Mouse (Mus musculus): ENCODE data around the gene Pomp. TPM values are rescaled to one million over a fixed set of nuclear protein-coding genes. Genes with fewer than 3 reads are reported as not detected.

The Pomp gene
- polyA plus RNA-seq, 1 experiment from 2014 or later: 172 TPM

GRCm38 (mm10) chr5:147907144-147907543 is 46.9 kb downstream of the Pomp start:
- Histone ChIP-seq H3K9me3 (replicated peaks; ENCODE audit: control insufficient read depth, low read length) (no peaks in the 10 kb centered on the region), H3K27ac (ENCODE audit: low read length) (no peak overlapping the region), H3K27me3 (ENCODE audit: control insufficient read depth, insufficient read depth, low read depth, low read length) (no peaks in the 10 kb centered on the region)

GRCm38 (mm10) chr5:147907851-147908250 is 47.6 kb downstream of the Pomp start:
- Histone ChIP-seq H3K4me3 (ENCODE audit: low read depth, low read length) (no peak overlapping the region), H3K4me2 (ENCODE audit: low read depth, low read length) (no peak overlapping the region), H3K9ac (ENCODE audit: low read depth, low read length) (no peak overlapping the region), H3K4me1 (ENCODE audit: control insufficient read depth, low read depth, low read length) (no peaks in the 10 kb centered on the region), H3K27ac (ENCODE audit: low read length) (no peak overlapping the region), H3K27me3 (ENCODE audit: control insufficient read depth, insufficient read depth, low read depth, low read length) (no peaks in the 10 kb centered on the region), H3K36me3 (ENCODE audit: control insufficient read depth, insufficient read depth) (no peaks in the 10 kb centered on the region), H3K9me3 (replicated peaks; ENCODE audit: control insufficient read depth, low read length) (no peaks in the 10 kb centered on the region)
- no peak for ATAC-seq (ENCODE audit: low read depth)
- 73% methylated on average over 8 of the region's 8 CpGs for WGBS (ENCODE audit: insufficient replicate concordance)

More at GRCm38 (mm10) chr5:147907144-147907543, 46.9 kb downstream of the Pomp start:
- Histone ChIP-seq H3K4me1 (ENCODE audit: control insufficient read depth, low read depth, low read length) (no peaks in the 10 kb centered on the region), H3K36me3 (ENCODE audit: control insufficient read depth, insufficient read depth) (no peaks in the 10 kb centered on the region), H3K9ac (ENCODE audit: low read depth, low read length) (no peak overlapping the region), H3K4me3 (ENCODE audit: low read depth, low read length) (no peak overlapping the region), H3K4me2 (ENCODE audit: low read depth, low read length) (no peak overlapping the region)
- no peak for ATAC-seq (ENCODE audit: low read depth)
- WGBS (ENCODE audit: insufficient replicate concordance): 45% methylated on average over 10 of the region's 11 CpGs

- no peak overlapping the region for H3K27ac ChIP-seq (ENCODE audit: low read length)
- no peak overlapping the region for H3K4me2 ChIP-seq (ENCODE audit: low read depth, low read length)
- no peak for ATAC-seq (ENCODE audit: low read depth)
These were observed 50.7 kb downstream of the Pomp start for GRCm38 (mm10) chr5:147910807-147911509.

GRCm38 (mm10) chr5:147911744-147912143 is 51.5 kb downstream of the Pomp start:
- Histone ChIP-seq H3K9me3 (replicated peaks; ENCODE audit: control insufficient read depth, low read length) (no peaks in the 10 kb centered on the region), H3K27me3 (ENCODE audit: control insufficient read depth, insufficient read depth, low read depth, low read length) (no peaks in the 10 kb centered on the region), H3K36me3 (ENCODE audit: control insufficient read depth, insufficient read depth) (no peaks in the 10 kb centered on the region), H3K9ac (ENCODE audit: low read depth, low read length) (no peak overlapping the region), H3K4me2 (ENCODE audit: low read depth, low read length) (no peak overlapping the region), H3K27ac (ENCODE audit: low read length) (no peak overlapping the region), H3K4me1 (ENCODE audit: control insufficient read depth, low read depth, low read length) (peaks cover 4% of the 10 kb centered on the region; the same call in 1 of the 2 replicates), H3K4me3 (ENCODE audit: low read depth, low read length) (no peak overlapping the region)
- no peak for ATAC-seq (ENCODE audit: low read depth)
- 62% methylated on average over 5 of the region's 5 CpGs for WGBS (ENCODE audit: insufficient replicate concordance)

More at GRCm38 (mm10) chr5:147910807-147911509, 50.7 kb downstream of the Pomp start:
- Histone ChIP-seq H3K4me3 (ENCODE audit: low read depth, low read length) (no peak overlapping the region), H3K9ac (ENCODE audit: low read depth, low read length) (no peak overlapping the region), H3K4me1 (ENCODE audit: control insufficient read depth, low read depth, low read length) (peaks cover 4% of the 10 kb centered on the region; the same call in 1 of the 2 replicates), H3K36me3 (ENCODE audit: control insufficient read depth, insufficient read depth) (no peaks in the 10 kb centered on the region), H3K9me3 (replicated peaks; ENCODE audit: control insufficient read depth, low read length) (no peaks in the 10 kb centered on the region), H3K27me3 (ENCODE audit: control insufficient read depth, insufficient read depth, low read depth, low read length) (no peaks in the 10 kb centered on the region)
- WGBS (ENCODE audit: insufficient replicate concordance): 62% methylated on average over 12 of the region's 12 CpGs

GRCm38 (mm10) chr5:147913241-147913842 is 53.1 kb downstream of the Pomp start:
- no peak overlapping the region for H3K4me2 ChIP-seq (ENCODE audit: low read depth, low read length)
- H3K27me3 ChIP-seq (ENCODE audit: control insufficient read depth, insufficient read depth, low read depth, low read length): no peaks in the 10 kb centered on the region
- H3K4me3 ChIP-seq (ENCODE audit: low read depth, low read length): no peak overlapping the region
- no peak overlapping the region for H3K9ac ChIP-seq (ENCODE audit: low read depth, low read length)
- 25% methylated on average over 14 of the region's 14 CpGs for WGBS (ENCODE audit: insufficient replicate concordance)
- no peak for ATAC-seq (ENCODE audit: low read depth)
- no peaks in the 10 kb centered on the region for H3K9me3 ChIP-seq (replicated peaks; ENCODE audit: control insufficient read depth, low read length)
- H3K36me3 ChIP-seq (ENCODE audit: control insufficient read depth, insufficient read depth): no peaks in the 10 kb centered on the region
- H3K27ac ChIP-seq (ENCODE audit: low read length): no peak overlapping the region
- peaks cover 4% of the 10 kb centered on the region; the same call in 1 of the 2 replicates for H3K4me1 ChIP-seq (ENCODE audit: control insufficient read depth, low read depth, low read length)

GRCm38 (mm10) chr5:147915038-147915566 is 54.8 kb downstream of the Pomp start:
- Histone ChIP-seq H3K9me3 (replicated peaks; ENCODE audit: control insufficient read depth, low read length) (no peaks in the 10 kb centered on the region), H3K4me2 (ENCODE audit: low read depth, low read length) (no peak overlapping the region), H3K4me3 (ENCODE audit: low read depth, low read length) (no peak overlapping the region), H3K9ac (ENCODE audit: low read depth, low read length) (no peak overlapping the region), H3K36me3 (ENCODE audit: control insufficient read depth, insufficient read depth) (no peaks in the 10 kb centered on the region), H3K27me3 (ENCODE audit: control insufficient read depth, insufficient read depth, low read depth, low read length) (no peaks in the 10 kb centered on the region), H3K4me1 (ENCODE audit: control insufficient read depth, low read depth, low read length) (peaks cover 4% of the 10 kb centered on the region; the same call in 1 of the 2 replicates), H3K27ac (ENCODE audit: low read length) (no peak overlapping the region)
- WGBS (ENCODE audit: insufficient replicate concordance): 26% methylated on average over 6 of the region's 6 CpGs
- ATAC-seq (ENCODE audit: low read depth): peak; percentile 30; the same call in 1 of the 2 replicates

GRCm38 (mm10) chr5:147916171-147916570 is 55.9 kb downstream of the Pomp start:
- H3K9ac ChIP-seq (ENCODE audit: low read depth, low read length): no peak overlapping the region
- no peak for ATAC-seq (ENCODE audit: low read depth)
- no peak overlapping the region for H3K4me2 ChIP-seq (ENCODE audit: low read depth, low read length)
- H3K36me3 ChIP-seq (ENCODE audit: control insufficient read depth, insufficient read depth): no peaks in the 10 kb centered on the region
- 70% methylated on average over 9 of the region's 9 CpGs for WGBS (ENCODE audit: insufficient replicate concordance)
- no peak overlapping the region for H3K27ac ChIP-seq (ENCODE audit: low read length)
- peaks cover 4% of the 10 kb centered on the region; the same call in 1 of the 2 replicates for H3K4me1 ChIP-seq (ENCODE audit: control insufficient read depth, low read depth, low read length)
- H3K4me3 ChIP-seq (ENCODE audit: low read depth, low read length): no peak overlapping the region
- H3K27me3 ChIP-seq (ENCODE audit: control insufficient read depth, insufficient read depth, low read depth, low read length): no peaks in the 10 kb centered on the region
- H3K9me3 ChIP-seq (replicated peaks; ENCODE audit: control insufficient read depth, low read length): no peaks in the 10 kb centered on the region

GRCm38 (mm10) chr5:147918044-147918846 is 58.0 kb downstream of the Pomp start:
- Histone ChIP-seq H3K27ac (ENCODE audit: low read length) (no peak overlapping the region), H3K9ac (ENCODE audit: low read depth, low read length) (no peak overlapping the region), H3K36me3 (ENCODE audit: control insufficient read depth, insufficient read depth) (no peaks in the 10 kb centered on the region), H3K27me3 (ENCODE audit: control insufficient read depth, insufficient read depth, low read depth, low read length) (no peaks in the 10 kb centered on the region), H3K4me2 (ENCODE audit: low read depth, low read length) (peak overlapping the region; percentile 10; the same call in 1 of the 2 replicates), H3K4me3 (ENCODE audit: low read depth, low read length) (no peak overlapping the region), H3K4me1 (ENCODE audit: control insufficient read depth, low read depth, low read length) (peaks cover 1% of the 10 kb centered on the region; the same call in 1 of the 2 replicates), H3K9me3 (replicated peaks; ENCODE audit: control insufficient read depth, low read length) (no peaks in the 10 kb centered on the region)
- ATAC-seq (ENCODE audit: low read depth): peak; percentile 64
- WGBS (ENCODE audit: insufficient replicate concordance): 10% methylated on average over 17 of the region's 17 CpGs

Measured in liver, embryonic 16.5 days (tissue).